Mouse (Mus musculus) liver, adult 2 months (tissue): ENCODE data around the gene Map3k13. TPM values are rescaled to one million over a fixed set of nuclear protein-coding genes. Genes with fewer than 3 reads are reported as not detected.

Source experiments
- DNase-seq: peaks from one replicate; pipeline ENCODE4 v3.0.0-alpha.2; 2011; ENCODE audit warnings: low read depth, low spot score; ENCODE audit errors: extremely low read depth
- H3K27ac ChIP-seq: fragments of 200-500 bp; replicated peaks from 2 replicates; pipeline ENCODE4 v1.5.1; 2012; ENCODE audit warnings: low read depth, mild to moderate bottlenecking, control low read depth, inconsistent platforms, low read length; ENCODE audit not compliant: insufficient read depth
- H3K27me3 ChIP-seq: fragments of 200-500 bp; 2 replicates; pipeline ENCODE4 v1.6.1; 2012; ENCODE audit warnings: mild to moderate bottlenecking, moderate library complexity, low read length, inconsistent platforms; ENCODE audit not compliant: control insufficient read depth, insufficient read depth
- H3K36me3 ChIP-seq: fragments of 200-500 bp; 2 replicates; pipeline ENCODE4 v1.6.1; 2012; ENCODE audit warnings: low read length, inconsistent platforms; ENCODE audit not compliant: control insufficient read depth, insufficient read depth
- H3K4me1 ChIP-seq: fragments of 200-500 bp; 2 replicates; pipeline ENCODE4 v1.6.1; 2011; ENCODE audit warnings: low read length; ENCODE audit not compliant: control insufficient read depth, insufficient read depth
- H3K4me3 ChIP-seq: fragments of 200-500 bp; 2 replicates; pipeline ENCODE4 v1.5.1; 2011; ENCODE audit warnings: low read depth, mild to moderate bottlenecking, control low read depth, low read length, moderate library complexity; ENCODE audit not compliant: insufficient read depth
- H3K79me2 ChIP-seq: fragments of 200-500 bp; 2 replicates; pipeline ENCODE4 v1.6.1; 2012; ENCODE audit warnings: inconsistent platforms, mild to moderate bottlenecking, low read length, moderate library complexity; ENCODE audit not compliant: control insufficient read depth, insufficient read depth
- H3K9ac ChIP-seq: fragments of 200-500 bp; 2 replicates; pipeline ENCODE4 v1.6.1; 2012; ENCODE audit warnings: low read depth, mild to moderate bottlenecking, control low read depth, inconsistent platforms, low read length
- CTCF ChIP-seq: fragments of 200-500 bp; IDR thresholded peaks from 2 replicates; pipeline ENCODE4 v1.5.1; 2011; ENCODE audit warnings: low read depth, low read length, control low read depth
- POLR2A ChIP-seq: fragments of 200-500 bp; IDR thresholded peaks from 2 replicates; pipeline ENCODE4 v1.6.1; 2011; ENCODE audit warnings: low read length, control low read depth; ENCODE audit not compliant: insufficient read depth; ENCODE audit errors: extremely low read depth
- WGBS: fragments of 180-500 bp; shearing (Covaris S2); methylation state at CpG from one replicate; pipeline ENCODE4 v1.1.7; 2018; 5-methylcytosine and 5-hydroxymethylcytosine counted together
- polyA plus RNA-seq: library from polyadenylated mRNA; depleted of rRNA; stranded (reverse); fragments of >200 nt; gene quantifications from 2 replicates; pipeline ENCODE4 v1.2.3, GENCODE M21; 2012
- total RNA-seq: library from RNA; depleted of rRNA; stranded (reverse); fragments of >200 nt; gene quantifications from 2 replicates; pipeline ENCODE4 v1.2.3, GENCODE M21; 2014

Map3k13 gene
- total and polyA plus RNA-seq, 2 experiments, result 3.8 to 7.0 TPM

DNA sequence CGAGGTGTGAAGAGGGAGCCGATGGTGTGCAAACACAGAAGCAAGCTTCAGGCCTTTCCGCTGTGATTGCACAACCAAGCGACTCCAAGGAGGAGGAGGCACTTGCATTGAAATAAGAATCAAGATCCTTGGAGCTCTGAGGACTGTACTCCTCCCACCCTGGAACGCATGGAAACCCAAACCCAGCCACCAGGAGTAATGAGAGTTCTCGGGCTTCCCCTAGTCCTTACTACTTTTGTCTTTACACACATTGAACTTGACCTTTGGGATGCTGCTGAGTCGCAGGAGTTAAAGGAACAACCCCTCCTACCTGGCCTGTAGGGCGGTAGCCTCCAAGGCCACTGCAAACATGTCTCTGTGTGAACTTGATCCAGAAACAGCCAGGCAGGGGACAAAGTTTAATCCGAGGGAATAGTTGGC is 31.5 kb downstream of the Map3k13 start:
- Histone ChIP-seq H3K36me3 (no peaks in the 10 kb centered on the region), H3K27ac (peak overlapping the region; percentile 61), H3K27me3 (no peaks in the 10 kb centered on the region), H3K4me3 (no peak overlapping the region), H3K4me1 (peaks cover 10% of the 10 kb centered on the region), H3K79me2 (peaks cover 10% of the 10 kb centered on the region; the same call in 1 of the 2 replicates), H3K9ac (no peak overlapping the region)
- TF ChIP-seq POLR2A (no peak), CTCF (no peak)
- DNase-seq, result peak; percentile 97
- 25% methylated on average over 9 of the region's 9 CpGs for WGBS

DNA sequence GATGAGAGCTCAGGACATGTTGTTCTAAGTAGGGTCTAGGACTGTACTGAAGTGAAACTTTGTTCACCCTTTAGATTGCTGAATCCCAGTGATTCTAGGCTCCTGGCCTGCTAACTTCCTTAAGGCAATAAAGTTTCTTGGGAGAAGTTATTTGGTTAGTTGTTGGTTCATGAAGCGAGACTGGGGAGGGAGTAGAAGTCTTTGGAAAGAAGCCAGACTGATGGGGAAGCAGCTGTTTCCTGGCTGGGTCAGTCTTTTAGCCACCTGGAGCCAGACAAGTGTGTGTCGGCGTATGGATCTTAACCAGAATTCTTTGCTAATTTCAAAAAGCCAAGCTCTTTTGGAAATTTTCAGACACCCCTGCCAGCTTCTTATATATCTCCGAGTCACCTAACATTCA is 33.0 kb downstream of the Map3k13 start:
- no peak for TF ChIP-seq CTCF
- TF ChIP-seq POLR2A, result no peak
- DNase-seq, result peak; percentile 56
- peak overlapping the region; percentile 73 for H3K4me3 ChIP-seq
- H3K36me3 ChIP-seq, result no peaks in the 10 kb centered on the region
- WGBS, result 7% methylated on average over 4 of the region's 4 CpGs
- peaks cover 19% of the 10 kb centered on the region for H3K4me1 ChIP-seq
- peak overlapping the region; percentile 75 for H3K27ac ChIP-seq
- H3K9ac ChIP-seq, result peak overlapping the region; percentile 77
- H3K27me3 ChIP-seq, result no peaks in the 10 kb centered on the region
- peaks cover 14% of the 10 kb centered on the region; the same call in 1 of the 2 replicates for H3K79me2 ChIP-seq

DNA sequence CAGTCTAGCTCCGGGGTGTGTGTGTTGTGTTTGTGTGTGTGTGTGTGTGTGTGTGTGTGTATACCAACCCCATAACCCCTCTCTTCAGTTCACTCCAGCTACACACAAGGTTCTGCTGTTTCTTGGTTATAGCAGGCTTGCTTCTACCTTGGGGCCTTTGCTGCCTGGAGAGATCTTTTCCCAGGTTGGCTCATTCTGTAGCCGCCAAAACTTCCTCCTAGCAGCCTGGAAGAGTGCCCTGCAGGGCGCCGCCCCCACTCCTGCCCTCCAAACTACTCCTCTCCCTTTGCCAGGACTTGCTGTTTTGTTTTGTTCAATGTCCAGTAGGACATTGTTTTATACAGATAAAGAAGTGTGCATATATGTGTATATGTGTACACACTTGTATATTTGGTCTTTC is 33.4 kb downstream of the Map3k13 start:
- Histone ChIP-seq H3K27ac (peak overlapping the region; percentile 75), H3K9ac (peak overlapping the region; percentile 77), H3K36me3 (no peaks in the 10 kb centered on the region), H3K27me3 (no peaks in the 10 kb centered on the region), H3K4me1 (peaks cover 19% of the 10 kb centered on the region), H3K4me3 (peak overlapping the region; percentile 73), H3K79me2 (peaks cover 14% of the 10 kb centered on the region; the same call in 1 of the 2 replicates)
- peak; percentile 66 for DNase-seq
- TF ChIP-seq POLR2A (no peak), CTCF (no peak)
- 17% methylated on average over 4 of the region's 4 CpGs for WGBS

DNA sequence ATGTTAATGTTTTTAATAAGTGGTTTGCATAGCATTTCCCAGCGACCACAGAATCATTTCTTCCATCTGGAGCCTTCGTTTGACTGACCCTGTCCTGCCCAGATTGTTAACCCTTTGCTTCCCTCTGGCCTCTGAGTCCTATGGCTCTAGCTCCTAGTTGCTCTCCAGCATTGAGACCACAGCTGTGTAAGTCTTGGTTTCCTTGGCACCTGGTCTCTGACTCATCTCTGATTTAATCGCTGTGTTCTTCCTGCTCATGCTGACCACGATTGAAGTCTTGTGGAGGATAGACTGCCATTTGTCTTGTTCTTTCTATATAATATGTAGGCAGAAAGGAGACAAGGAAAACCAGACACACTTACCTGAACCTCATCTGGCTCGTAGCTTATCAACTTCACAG is 35.6 kb downstream of the Map3k13 start:
- H3K27ac ChIP-seq, result no peak overlapping the region
- 36% methylated on average over 5 of the region's 5 CpGs for whole genome bisulfite sequencing
- DNase-seq, result no peak
- H3K36me3 ChIP-seq, result no peaks in the 10 kb centered on the region
- H3K4me1 ChIP-seq, result peaks cover 24% of the 10 kb centered on the region
- H3K27me3 ChIP-seq, result no peaks in the 10 kb centered on the region
- H3K9ac ChIP-seq, result no peak overlapping the region
- H3K4me3 ChIP-seq, result no peak overlapping the region
- H3K79me2 ChIP-seq, result peaks cover 14% of the 10 kb centered on the region; the same call in 1 of the 2 replicates
- TF ChIP-seq POLR2A, result no peak
- TF ChIP-seq CTCF, result no peak

DNA sequence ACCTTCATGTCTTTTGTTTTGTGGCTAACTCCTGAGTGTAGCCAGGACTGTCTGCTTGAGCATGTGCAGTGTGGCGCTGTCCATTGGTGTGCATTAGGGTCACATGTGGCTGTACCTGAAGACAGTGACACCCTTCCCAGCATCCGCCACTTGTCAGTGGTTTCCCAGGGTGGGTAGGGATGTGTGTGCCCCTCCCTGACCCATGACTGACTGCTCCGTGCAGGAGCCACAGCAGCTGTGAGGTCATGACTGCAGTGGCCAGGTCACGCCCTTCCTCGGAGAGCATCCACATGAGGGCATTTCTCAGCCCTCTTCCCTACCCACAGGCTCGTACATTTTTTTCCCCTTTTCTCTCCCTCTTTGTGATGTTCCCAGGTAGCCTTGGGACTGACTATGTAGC is 36.6 kb downstream of the Map3k13 start:
- no peaks in the 10 kb centered on the region; the same call in 1 of the 2 replicates for H3K36me3 ChIP-seq
- WGBS, result 53% methylated on average over 6 of the region's 6 CpGs
- no peak overlapping the region for H3K9ac ChIP-seq
- no peak for TF ChIP-seq CTCF
- TF ChIP-seq POLR2A, result no peak
- no peak overlapping the region for H3K27ac ChIP-seq
- H3K79me2 ChIP-seq, result peaks cover 22% of the 10 kb centered on the region
- no peaks in the 10 kb centered on the region for H3K27me3 ChIP-seq
- DNase-seq, result no peak
- no peak overlapping the region for H3K4me3 ChIP-seq
- peaks cover 20% of the 10 kb centered on the region for H3K4me1 ChIP-seq

DNA sequence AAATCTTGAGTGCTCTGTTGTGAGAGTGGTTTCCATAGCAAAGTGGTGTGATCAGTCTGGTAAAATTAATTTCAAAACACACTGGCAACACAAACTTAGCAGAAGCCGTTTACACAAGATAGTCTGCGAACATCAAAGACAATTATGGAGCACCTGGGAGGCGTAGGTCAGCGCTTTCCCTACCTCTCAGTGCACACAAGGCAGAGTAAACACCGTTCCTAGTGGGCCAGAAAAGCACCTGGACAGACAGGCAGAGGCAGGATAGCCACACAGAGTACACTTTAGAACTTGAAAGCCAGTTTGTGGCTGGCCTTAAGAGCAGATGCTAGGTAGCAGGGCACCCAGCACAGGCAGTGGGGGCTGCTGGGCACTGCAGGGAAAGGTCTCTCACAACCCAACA is 37.6 kb downstream of the Map3k13 start:
- Histone ChIP-seq H3K27me3 (no peaks in the 10 kb centered on the region), H3K9ac (no peak overlapping the region), H3K27ac (peak overlapping the region; percentile 34; the same call in 1 of the 2 replicates), H3K4me1 (peaks cover 20% of the 10 kb centered on the region), H3K36me3 (no peaks in the 10 kb centered on the region; the same call in 1 of the 2 replicates), H3K4me3 (no peak overlapping the region), H3K79me2 (peaks cover 26% of the 10 kb centered on the region)
- 12% methylated on average over 5 of the region's 5 CpGs for WGBS
- peak; percentile 78 for DNase-seq
- no peak for TF ChIP-seq POLR2A
- TF ChIP-seq CTCF, result no peak
